Mouse (Mus musculus) c-Kit-negative CD71-positive TER-119-positive erythroid progenitor cells, embryonic 14.5 days (primary cell): ENCODE measurements around the gene Rreb1.

Experiments used
- DNase-seq: peaks from one replicate; pipeline ENCODE4 v3.0.0-alpha.2; 2013; ENCODE audit warnings: low read depth, low spot score

Gene Rreb1

GRCm38 (mm10) chr13:37778147-37778593 lies at the start of gene Rreb1:
Gene Rreb1, plus strand, starts transcription at chr13:37778400.
- no peak for DNase-seq

DNA sequence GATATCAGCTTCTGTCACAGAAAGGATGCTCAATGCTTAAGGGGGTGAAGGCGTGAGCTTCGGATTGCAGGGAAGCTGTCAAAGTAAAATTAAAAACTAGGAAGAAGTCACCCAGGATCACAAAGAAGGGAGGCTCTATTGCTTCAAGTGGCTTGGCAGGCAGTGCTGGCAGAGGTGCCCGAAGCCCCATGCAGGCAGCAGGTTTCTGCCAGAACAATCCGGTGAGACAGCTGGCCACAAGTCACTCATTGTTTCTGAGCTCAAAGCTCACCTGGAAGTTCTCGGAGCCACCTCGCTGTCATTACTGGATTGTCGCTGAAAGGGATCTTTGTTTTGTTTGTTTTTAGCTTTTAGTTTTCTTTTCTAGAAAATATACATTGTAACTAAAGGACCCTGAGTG lies 49.6 kb upstream of the Rreb1 start:
- DNase-seq: no peak

- DNase-seq: no peak
These were observed 46.1 kb upstream of the Rreb1 start for GRCm38 (mm10) chr13:37731914-37732693.

- no peak for DNase-seq
These were observed 43.7 kb upstream of the Rreb1 start for GRCm38 (mm10) chr13:37734501-37734900.

DNA sequence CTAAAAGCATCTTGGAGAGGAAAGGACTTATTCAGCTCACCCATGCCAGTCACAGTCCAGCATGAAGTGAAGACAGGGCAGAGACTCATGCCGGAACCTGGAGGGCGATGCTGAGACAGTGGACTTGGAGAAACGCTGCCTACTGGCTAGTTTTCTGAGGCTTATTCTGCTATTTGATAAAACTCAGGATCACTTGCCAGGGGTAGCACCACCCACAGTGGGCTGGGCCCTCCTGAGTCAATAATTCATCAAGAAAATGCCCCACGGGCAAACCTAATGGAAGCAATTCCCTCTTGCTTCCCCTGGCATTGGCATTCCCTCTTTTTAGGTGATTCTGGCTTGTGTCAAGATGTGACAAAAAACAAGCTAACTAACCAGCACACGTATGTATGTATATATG lies 38.1 kb upstream of the Rreb1 start:
- no peak for DNase-seq

- DNase-seq: no peak
These were observed 37.4 kb upstream of the Rreb1 start for GRCm38 (mm10) chr13:37740752-37741151.

GRCm38 (mm10) chr13:37742248-37742647 lies 36.0 kb upstream of the Rreb1 start:
- DNase-seq: no peak

GRCm38 (mm10) chr13:37747504-37747903 lies 30.7 kb upstream of the Rreb1 start:
- DNase-seq: no peak

DNA sequence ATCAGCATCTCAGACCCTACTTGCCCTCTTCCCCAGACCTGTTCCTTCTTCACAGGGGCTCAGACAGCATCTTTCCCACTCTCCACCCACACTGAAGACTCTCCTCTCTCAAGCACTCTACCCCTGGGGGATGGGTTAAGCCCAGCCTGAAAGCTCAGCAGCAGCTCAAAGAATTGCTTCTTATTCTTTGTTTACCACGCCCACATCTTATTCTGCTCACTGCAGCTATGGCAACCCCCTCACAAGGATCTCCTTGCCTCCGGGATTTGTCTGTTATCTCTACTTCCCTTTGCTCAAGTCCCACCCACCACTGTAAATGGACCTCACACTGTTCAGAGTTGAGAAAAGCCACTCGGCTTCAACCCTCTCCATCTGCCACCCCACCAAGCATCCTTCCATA lies 28.7 kb upstream of the Rreb1 start:
- DNase-seq: no peak

GRCm38 (mm10) chr13:37751154-37751950 lies 26.8 kb upstream of the Rreb1 start:
- no peak for DNase-seq

DNA sequence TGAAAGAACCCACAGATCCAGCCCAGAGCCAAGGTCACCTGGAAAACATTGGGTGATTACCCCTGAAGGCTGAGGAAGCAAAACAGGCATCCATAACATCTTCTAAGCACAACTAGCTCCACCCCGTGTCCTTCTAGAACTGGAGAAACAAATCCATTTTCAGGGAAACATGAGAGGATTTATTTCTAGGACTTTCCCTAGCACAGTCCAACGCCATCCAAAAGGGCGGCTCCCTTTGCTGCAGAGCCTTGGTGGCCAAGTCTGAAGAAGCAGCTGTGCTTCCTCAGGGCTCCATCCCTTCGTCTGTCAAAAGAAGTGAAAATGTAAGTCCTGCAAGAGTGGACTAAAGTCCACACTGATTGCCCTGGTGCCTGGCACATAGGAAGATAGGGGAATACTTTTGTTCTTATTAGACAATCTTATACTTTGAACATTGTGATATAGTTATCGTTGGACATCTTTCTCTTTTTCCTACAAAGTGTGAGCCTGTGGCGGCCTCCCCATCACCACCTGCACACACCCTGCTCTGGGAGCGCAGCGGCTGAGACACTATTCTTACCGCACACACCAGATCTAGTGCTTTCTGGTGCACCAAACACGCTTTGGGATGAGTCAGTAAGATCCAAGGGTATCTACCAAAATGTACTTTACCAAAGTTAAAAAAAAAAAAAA lies 18.7 kb upstream of the Rreb1 start:
- no peak for DNase-seq

DNA sequence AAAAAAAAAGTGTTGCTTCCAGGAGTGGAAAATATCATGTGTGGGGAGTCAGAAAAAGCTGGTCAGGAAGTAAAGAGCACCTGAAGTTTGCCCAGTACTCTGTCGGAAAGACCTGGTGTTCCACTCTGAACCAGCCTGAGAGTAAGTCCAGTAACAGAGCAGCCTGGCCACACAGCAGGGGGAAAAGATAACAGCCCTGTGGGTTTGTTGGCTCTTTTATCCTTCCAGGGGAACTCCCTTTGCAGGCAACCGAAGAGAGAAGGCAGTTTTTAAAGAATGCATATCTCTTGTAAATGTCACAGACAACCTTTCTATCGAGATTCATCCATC lies 18.2 kb upstream of the Rreb1 start:
- DNase-seq: no peak

- DNase-seq: no peak
These were observed 17.8 kb upstream of the Rreb1 start for GRCm38 (mm10) chr13:37760373-37760772.

GRCm38 (mm10) chr13:37760957-37761941 lies 17.0 kb upstream of the Rreb1 start:
- no peak for DNase-seq

GRCm38 (mm10) chr13:37763800-37764407 lies 14.3 kb upstream of the Rreb1 start:
- no peak for DNase-seq

- no peak for DNase-seq
These were observed 8.4 kb upstream of the Rreb1 start for GRCm38 (mm10) chr13:37769777-37770176.

GRCm38 (mm10) chr13:37773476-37773875 lies 4.7 kb upstream of the Rreb1 start:
- DNase-seq: no peak

DNA sequence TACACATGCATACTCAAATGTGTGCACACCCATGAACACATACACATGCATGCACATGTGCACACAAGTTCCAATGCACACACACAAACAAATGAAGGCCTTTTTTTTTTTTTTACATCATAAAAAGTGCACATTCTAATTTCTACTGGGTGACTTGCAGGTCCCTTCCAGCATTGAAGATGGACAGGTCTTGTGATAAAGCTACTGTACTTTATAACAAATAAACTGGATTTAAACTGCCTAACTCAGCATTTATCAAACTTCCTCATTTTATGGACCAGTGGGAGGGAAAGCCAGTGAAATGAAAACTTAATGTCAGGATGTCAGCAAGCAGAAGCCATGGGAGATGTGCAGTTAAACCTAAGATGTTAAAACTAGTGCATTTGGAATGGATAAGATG lies 1.5 kb upstream of the Rreb1 start:
- DNase-seq: no peak

GRCm38 (mm10) chr13:37777351-37778146 lies 651 bp upstream of the Rreb1 start:
- DNase-seq: no peak
